Mouse (Mus musculus): ENCODE measurements around the gene Foxa2.

Gene Foxa2

DNA sequence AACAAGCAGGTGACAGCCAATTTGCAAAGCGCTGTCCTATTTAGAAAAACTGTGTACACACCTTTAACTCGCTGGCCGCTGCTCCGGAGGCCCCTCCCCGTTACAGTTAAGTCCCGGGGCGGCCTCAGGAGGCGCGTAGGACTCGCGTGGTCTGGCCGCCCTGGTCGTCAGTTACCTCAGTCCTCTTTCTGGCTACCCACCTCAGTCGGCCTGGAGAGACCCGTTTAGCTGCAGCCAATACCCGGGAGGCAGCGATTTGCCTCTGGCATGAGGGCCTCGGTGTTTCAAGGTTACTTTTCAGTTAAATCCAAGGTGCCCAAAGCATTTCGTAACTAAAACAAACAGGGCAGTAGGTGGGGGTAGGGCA is at the start of gene Foxa2:
Gene Foxa2 (minus strand): TSS at position 171 of the 367 bp plus-strand sequence.
- peak; percentile 25 for DNase-seq

DNA sequence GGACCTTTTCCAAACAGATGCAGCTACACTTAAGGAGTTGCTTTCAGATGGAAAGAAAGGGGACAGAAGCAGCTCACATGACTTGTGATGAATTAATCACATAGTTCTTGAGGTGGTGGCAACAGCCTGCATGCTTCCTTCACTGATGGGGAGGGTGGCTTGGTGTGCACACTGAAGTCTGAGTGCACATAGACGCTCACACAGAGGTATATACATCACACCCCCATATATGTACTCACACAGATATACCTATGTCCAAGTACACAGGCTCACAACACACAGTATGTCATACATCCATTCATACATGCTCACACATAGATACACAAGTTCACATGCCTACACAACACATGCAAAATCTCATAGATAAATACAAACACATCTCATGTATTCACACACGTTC is 45.3 kb upstream of the Foxa2 start:
- DNase-seq: no peak

GRCm38 (mm10) chr2:148091657-148092056 is 44.9 kb upstream of the Foxa2 start:
- DNase-seq: no peak

GRCm38 (mm10) chr2:148090071-148090470 is 43.3 kb upstream of the Foxa2 start:
- DNase-seq: no peak

DNA sequence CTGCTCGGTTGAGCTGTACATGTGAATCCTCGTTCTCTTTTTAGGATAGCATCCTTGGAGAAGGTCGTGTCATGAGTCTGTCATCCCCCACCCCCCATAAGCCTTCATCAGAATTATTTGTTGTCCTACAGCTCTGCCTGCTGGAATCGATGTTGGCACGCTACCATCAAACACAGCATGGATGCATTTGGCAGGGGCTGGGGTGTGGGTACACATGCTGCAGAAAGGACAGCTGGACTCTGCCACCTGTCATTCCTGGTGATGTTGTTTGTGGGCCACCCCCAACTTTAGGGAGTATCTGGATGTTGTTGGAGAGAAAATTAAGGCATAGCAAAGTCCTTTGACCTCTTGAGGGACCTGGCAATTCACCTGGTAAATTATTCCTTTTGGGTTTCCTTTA is 38.8 kb upstream of the Foxa2 start:
- no peak for DNase-seq

- no peak for DNase-seq
Measured at GRCm38 (mm10) chr2:148085126-148085525, 38.4 kb upstream of the Foxa2 start.

DNA sequence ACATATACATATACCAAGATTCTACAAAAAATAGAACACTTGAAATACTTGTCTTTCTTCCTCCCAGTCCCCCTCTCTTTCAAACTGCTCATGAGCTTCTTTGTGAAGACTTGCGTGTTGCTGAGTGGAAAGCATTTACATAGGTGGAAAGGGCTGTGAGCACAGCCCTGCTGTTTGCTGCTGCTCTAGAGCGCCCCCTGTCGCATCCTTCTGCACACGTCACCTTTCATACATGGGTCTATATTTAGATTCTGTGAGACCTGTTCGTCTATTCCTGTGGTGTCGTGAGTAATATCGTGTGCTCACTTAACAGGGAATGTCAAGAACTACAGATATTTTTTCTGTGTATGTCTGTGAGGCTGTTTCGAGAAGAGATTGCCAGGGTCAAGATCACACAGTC is 35.5 kb upstream of the Foxa2 start:
- peak; percentile 66 for DNase-seq

DNA sequence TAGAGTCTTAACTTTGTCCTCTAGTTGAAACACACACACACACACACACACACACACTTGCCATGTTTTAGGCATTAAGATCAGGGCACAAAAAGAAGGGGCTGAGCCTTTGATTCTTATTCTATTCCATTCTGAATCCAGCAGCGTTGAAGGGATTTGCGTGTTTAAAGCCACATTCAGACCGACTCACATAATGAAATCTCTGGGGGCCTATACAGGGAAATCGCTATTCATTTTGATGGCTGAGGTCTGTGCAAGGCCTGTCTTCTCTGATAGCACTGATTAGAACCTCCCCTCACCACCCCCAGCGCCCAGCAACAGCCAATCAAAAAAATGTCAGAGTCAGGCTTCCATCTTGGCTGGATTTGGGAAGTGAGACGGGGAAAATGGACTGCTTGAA is 13.9 kb upstream of the Foxa2 start:
- DNase-seq: no peak

DNA sequence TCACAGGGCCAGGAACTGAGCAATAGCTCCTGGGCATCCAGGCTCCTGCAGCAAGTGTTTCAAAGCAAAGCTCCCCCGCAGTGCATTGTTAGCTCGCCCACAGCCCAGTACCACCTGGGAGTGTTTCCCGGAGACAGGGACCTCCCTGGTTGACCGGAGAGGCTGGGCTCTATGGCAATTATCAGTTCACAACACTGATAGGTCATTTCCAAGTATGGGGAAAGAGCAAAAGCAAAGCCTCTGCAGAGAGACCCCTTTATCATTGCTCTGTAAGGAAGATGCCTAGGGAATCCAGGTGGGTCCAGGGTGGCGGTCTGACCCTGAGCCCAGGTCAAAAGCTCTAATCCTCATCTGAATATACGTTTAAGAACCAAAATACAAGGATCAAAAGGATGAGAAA is 6.6 kb upstream of the Foxa2 start:
- DNase-seq: no peak

DNA sequence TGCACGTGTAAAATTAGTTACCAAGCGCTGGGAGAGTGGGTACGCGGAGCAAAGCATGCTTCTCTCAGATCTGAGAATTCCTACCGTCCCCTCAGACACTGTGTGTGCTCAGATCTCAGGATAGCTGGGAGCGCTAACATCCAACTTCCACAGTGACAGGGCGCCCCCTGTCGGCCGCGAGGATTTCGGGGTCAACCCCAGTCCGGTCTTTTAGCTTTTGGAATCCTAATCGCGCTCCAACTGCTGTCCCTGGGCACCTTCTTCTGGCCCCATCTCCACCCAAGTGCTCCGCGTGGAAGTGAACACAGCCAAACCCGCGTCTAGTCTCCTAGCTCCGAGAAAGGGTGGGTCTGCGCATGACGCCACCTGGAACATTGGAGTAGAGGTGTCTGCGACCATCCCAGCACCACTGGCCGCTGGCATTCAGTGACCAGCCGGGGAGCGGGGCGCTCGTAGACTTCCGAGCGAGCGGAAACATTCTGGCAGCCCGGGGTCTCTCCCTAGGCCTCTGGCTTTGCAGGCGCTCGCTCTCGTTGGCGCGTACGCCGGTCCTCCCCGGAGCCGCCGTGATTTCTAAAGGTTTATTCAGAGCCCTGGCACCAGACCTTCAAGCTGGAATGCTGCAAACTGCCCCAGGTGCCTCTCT is 1.8 kb upstream of the Foxa2 start:
- DNase-seq: peak; percentile 84

DNA sequence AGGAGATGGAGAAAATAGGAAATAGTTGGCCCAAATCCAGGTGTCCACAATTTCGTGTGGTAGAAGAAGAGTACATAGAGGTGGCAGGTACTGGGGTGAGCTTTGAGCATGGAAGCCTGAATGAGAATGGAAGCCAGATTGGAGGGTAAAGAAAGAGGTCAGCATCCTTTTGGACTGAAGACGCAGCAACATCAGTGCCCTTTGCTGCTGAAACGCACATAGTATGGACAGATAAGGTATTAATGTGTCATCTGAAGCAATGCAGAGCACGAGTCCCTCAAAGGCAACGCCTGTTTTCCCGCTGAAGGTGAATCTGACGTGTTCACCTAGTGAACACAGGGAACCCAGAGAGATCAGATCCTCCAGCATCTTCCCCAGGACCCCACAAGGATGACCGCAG is 842 bp upstream of the Foxa2 start:
- DNase-seq: no peak

- DNase-seq: peak; percentile 50
Measured at GRCm38 (mm10) chr2:148045937-148046798, 601 bp downstream of the Foxa2 start.

DNA sequence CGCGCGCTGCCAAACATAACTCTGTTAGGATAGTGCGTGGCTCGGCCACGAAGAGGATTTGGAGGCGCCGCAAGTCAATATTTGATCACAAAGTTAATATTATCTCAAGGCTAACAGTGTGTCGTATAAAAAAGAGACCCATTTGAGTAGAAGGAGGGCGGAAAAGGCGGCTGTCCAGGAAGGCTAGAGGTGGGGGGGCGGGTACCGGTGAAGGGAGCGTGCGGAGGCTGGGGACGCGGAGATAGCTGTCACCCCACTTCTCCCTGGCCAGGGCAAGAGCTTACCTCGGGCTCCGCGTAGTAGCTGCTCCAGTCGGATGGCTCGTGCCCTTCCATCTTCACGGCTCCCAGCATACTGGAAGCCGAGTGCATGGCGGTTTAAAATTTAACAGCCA is 1.2 kb downstream of the Foxa2 start:
- no peak for DNase-seq

GRCm38 (mm10) chr2:148044877-148045539 is 1.8 kb downstream of the Foxa2 start:
- no peak for DNase-seq

DNA sequence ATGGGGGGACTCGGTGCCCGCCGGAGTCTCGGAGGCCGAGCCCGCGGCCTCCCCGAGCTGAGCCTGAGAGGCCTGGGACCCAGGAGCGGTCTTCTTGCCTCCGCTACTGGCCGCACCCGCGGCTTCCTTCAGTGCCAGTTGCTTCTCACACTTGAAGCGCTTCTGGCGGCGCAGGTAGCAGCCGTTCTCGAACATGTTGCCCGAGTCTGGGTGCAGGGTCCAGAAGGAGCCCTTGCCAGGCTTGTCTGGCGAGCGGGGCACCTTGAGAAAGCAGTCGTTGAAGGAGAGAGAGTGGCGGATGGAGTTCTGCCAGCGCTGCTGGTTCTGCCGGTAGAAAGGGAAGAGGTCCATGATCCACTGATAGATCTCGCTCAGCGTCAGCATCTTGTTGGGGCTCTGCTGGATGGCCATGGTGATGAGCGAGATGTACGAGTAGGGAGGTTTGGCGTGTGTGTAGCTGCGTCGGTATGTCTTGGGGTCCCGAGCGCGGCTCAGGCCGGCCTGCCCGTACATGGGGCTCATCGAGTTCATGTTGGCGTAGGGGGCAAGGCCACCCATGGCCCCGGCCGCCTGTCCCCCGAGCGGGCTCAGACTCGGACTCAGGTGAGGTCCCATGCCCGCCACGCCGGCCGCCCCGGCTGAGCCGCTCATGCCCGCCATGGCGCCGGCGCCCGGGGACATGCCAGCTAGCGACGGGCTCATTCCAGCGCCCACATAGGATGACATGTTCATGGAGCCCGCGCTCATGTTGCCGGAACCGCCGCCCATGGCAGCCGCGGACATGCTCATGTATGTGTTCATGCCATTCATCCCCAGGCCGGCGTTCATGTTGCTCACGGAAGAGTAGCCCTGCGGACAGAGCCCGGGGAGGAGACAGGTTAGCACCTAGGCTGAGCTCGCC is 2.5 kb downstream of the Foxa2 start:
- no peak for DNase-seq

DNA sequence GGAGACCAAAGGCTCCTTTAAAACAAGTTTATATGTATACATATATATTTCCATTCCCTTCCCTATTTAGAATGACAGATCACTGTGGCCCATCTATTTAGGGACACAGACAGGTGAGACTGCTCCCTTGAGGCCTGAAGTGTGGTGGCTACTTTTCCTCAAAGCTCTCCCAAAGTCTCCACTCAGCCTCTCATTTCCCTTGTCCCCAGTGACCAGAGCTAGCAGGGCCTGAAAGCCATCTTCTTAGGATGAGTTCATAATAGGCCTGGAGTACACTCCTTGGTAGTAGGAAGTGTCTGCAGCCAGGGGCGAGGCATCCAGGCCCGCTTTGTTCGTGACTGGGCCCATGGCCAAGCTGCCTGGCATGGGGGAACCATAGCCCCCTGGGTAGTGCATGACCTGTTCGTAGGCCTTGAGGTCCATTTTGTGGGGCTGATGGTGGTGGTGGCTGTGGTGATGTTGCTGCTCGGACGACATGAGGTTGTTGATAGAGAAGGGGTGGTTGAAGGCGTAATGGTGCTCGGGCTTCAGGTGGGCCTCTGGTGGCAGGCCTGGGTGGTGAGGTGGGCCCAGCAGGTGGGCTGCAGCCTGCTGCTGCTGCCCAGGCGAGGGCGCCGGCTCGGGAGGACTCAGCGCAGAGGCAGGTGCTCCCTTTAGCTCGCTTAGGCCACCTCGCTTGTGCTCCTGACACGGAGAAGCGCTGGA is 3.3 kb downstream of the Foxa2 start:
- no peak for DNase-seq

DNA sequence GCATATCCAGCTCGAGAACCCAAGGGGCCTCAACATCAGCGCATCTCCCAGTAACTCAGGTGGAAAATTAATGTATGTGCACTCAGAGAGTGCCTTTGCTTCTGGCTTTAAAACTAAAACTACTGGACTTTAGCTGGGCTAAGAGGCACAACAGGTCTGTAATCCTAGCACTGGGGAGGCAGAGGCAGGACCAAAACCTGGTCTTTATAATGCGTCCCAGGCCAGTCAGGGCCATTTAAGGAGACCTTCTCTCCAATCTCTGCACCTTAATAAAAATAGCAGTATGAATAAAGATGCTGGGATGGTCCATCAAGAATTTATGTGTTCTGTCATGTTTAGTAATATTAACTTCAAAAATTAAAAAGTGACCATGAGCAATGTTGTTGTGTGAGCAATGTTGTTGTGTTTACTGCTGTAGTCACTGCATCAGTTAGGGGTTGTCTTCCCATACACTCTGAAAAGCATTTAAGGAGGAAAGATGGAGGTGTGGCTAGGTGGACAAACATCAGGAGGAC is 4.6 kb downstream of the Foxa2 start:
- no peak for DNase-seq

- no peak for DNase-seq
Measured at GRCm38 (mm10) chr2:148041381-148041780, 5.4 kb downstream of the Foxa2 start.

DNA sequence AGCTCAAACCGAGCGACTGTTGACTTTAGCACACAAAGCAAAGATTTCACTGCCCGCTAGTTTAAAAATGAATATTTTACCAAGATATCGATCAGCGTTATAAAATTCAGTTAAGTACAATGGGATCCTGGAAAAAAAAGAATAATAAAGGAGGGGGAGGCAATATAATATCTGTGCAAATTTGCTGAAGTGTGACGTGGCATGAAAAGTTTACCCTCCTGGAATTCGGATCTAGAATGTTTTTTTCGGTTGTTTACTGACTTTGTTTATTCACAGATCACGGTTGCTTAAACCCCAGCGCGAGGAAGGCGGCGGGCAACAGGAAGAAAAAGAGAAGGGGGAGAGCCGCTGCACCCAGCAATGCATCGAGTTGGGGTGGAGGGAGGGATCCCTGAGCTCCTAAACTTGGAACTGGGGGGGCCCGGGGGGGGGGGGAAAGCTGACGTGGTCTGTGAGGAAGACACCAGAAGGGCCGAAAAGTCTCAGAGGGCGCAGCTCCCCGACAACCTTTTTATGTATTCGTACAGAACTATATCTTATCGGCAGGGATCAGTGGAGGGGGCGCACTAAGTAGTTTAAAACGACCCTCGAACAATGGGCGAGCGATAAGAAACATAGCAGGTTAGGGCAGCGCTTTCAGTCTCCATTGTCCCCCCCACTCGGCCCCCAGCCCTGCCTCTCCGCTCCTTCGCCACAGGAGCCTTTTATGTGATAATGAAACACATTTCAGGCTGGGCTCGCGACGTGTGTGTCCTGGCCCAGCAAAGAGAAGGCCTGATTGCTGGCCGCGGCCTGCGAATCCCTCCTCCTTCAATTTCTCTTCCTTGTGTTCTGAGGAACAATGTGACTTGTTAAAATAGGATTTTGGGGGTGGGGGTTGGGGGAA is 6.3 kb downstream of the Foxa2 start:
- peak; percentile 67 for DNase-seq

DNA sequence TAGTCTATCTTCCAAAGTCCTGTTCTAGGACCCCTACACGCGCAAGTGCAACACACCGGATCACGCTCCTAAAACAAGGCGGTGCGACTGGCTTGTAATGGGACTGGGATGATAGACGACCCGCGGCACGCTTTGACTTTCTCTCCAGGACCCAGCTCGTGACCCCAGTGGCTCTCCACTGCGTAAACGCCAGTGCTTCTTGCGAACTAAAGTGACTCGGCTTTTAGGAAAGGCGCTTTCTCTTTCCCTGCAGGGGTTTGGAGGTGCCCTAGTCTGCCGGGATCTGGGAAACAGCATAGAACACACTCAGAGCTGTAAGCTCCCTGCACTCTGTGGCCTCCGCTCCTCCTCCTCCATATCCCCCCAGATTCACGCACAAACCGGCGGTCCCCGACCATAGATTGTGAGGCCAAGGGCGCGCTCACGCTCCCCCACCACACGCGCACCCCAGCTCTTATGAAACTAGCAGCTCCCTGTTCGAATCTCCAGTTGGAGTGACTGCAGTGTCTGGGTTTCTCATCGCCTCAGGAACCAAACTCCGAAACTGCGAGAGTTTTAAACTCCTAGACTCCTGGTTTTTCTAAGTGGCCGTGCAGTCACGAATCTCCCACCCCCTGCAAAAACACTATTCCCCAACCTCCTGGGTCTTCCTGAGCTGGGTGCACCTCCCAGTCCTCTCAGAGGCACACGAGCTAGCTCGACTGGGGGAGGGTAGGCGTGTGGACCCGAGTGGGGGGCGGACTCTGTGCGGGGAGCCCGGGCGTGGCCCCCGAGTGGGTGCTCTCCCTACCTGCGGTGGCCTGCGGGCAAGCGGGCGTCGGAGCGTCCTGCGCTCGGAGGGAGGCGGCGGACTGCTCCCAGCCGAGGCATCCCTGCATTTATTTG is 7.2 kb downstream of the Foxa2 start:
- DNase-seq: no peak

All from retina, postnatal 1 day (tissue).